Mouse (Mus musculus): ENCODE results near the gene Vmn1r23. TPM values are rescaled to one million over a fixed set of nuclear protein-coding genes. Genes with fewer than 3 reads are reported as not detected.

Vmn1r23 gene
- polyA plus RNA-seq (2015; fragmentation: Illumina TruSeq; extraction: RNeasy Lipid Tissue Mini Kit (QIAGEN cat#74804); ENCODE audit: insufficient read depth, low replicate concordance) = not detected

GRCm38 (mm10) chr6:57926738-57927137, at the start of gene Vmn1r23:
Gene Vmn1r23 (minus strand): TSS chr6:57926838.

DNA sequence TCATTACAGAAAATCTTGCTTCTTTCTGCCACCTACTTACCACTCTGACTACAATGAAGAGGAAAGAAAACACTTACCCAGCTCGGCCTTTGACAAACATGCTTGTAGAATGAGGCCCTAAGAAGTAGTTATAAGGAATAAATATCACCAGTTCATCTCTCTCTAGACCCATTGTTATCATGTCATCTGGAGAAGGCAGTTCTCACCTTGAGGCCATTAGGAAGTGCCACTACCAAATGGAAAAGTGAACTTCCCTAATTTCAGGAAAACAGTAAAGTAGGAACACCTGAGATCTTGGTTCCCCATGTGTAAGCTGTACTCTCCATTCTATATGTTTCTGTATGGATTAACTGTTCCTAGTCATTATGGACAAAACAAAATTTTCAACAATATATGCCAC, 34.8 kb upstream of the Vmn1r23 start, which contains the start of gene Vmn1r24:
Vmn1r24 (minus strand) TSS at position 101 of the 400 bp plus-strand sequence.

DNA sequence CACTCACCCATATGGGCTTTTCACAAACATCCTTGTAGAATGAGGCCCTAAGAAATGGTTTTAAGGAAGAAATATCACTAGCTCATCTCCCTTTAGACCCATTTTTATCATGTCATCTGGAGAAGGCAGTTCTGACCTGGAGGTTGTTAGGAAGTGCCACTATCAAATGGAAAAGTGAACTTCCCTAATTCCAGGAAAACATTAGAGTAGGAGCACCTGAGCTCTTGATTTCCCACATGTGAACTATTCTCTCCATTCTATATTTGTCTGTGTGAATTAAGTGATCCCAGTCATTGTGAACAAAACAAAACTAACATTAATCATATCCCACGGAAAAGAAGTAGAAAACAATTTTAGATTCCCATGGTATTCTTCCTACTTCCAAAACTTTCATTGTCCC, 18.7 kb downstream of the Vmn1r23 start, which contains the start of gene Vmn1r22:
Vmn1r22 (minus strand) TSS at position 101 of the 400 bp plus-strand sequence.

Other genes with a start within 250 kb of the Vmn1r23 start
- 11.3 TPM for gene Pyurf, start 234.8 kb downstream of the Vmn1r23 start, polyA plus RNA-seq (2015; fragmentation: Illumina TruSeq; extraction: RNeasy Lipid Tissue Mini Kit (QIAGEN cat#74804); ENCODE audit: insufficient read depth, low replicate concordance)
- 14.4 TPM for gene Lancl2, start 224.3 kb downstream of the Vmn1r23 start, polyA plus RNA-seq (2015; fragmentation: Illumina TruSeq; extraction: RNeasy Lipid Tissue Mini Kit (QIAGEN cat#74804); ENCODE audit: insufficient read depth, low replicate concordance)
- 49.1 TPM for gene Vopp1, start 101.7 kb downstream of the Vmn1r23 start, polyA plus RNA-seq (2015; fragmentation: Illumina TruSeq; extraction: RNeasy Lipid Tissue Mini Kit (QIAGEN cat#74804); ENCODE audit: insufficient read depth, low replicate concordance)
- not detected for gene Vmn1r21, start 76.5 kb downstream of the Vmn1r23 start, polyA plus RNA-seq (2015; fragmentation: Illumina TruSeq; extraction: RNeasy Lipid Tissue Mini Kit (QIAGEN cat#74804); ENCODE audit: insufficient read depth, low replicate concordance)
- not detected for gene Vmn1r22, start 18.8 kb downstream of the Vmn1r23 start, polyA plus RNA-seq (2015; fragmentation: Illumina TruSeq; extraction: RNeasy Lipid Tissue Mini Kit (QIAGEN cat#74804); ENCODE audit: insufficient read depth, low replicate concordance)
- not detected for gene Vmn1r24, start 34.7 kb upstream of the Vmn1r23 start, polyA plus RNA-seq (2015; fragmentation: Illumina TruSeq; extraction: RNeasy Lipid Tissue Mini Kit (QIAGEN cat#74804); ENCODE audit: insufficient read depth, low replicate concordance)
- not detected for gene Vmn1r25, start 54.0 kb upstream of the Vmn1r23 start, polyA plus RNA-seq (2015; fragmentation: Illumina TruSeq; extraction: RNeasy Lipid Tissue Mini Kit (QIAGEN cat#74804); ENCODE audit: insufficient read depth, low replicate concordance)
- gene Vmn1r26, start 88.3 kb upstream of the Vmn1r23 start, polyA plus RNA-seq (2015; fragmentation: Illumina TruSeq; extraction: RNeasy Lipid Tissue Mini Kit (QIAGEN cat#74804); ENCODE audit: insufficient read depth, low replicate concordance) = not detected